Mouse (Mus musculus) hindbrain, embryonic 15.5 days (tissue): ENCODE measurements around the gene Setd3. TPM values are rescaled to one million over a fixed set of nuclear protein-coding genes. Genes with fewer than 3 reads are reported as not detected.

Experiments
- ATAC-seq: fragments of 200-750 bp; cut with Nextera tagmentation; 2 replicates; pipeline ENCODE4 v1.8.0; 2017; ENCODE audit warnings: low read depth, moderate number of reproducible peaks, moderate TSS enrichment; ENCODE audit not compliant: low FRiP score
- H3K27ac ChIP-seq: fragments of 300-500 bp; sonication (generic); replicated peaks from 2 replicates; pipeline ENCODE4 v1.5.1; 2015; ENCODE audit warnings: mild to moderate bottlenecking, inconsistent platforms
- H3K27me3 ChIP-seq: fragments of 300-500 bp; sonication (generic); 2 replicates; pipeline ENCODE4 v1.6.1; 2015; ENCODE audit warnings: control low read depth, inconsistent platforms
- H3K36me3 ChIP-seq: fragments of 300-500 bp; sonication (generic); 2 replicates; pipeline ENCODE4 v1.6.1; 2015; ENCODE audit warnings: control low read depth, inconsistent platforms
- H3K4me1 ChIP-seq: fragments of 300-500 bp; sonication (generic); replicated peaks from 2 replicates; pipeline ENCODE4 v1.6.1; 2015; ENCODE audit warnings: control low read depth, inconsistent platforms
- H3K4me2 ChIP-seq: fragments of 300-500 bp; sonication (generic); 2 replicates; pipeline ENCODE4 v1.6.1; 2015; ENCODE audit warnings: moderate library complexity, mild to moderate bottlenecking, inconsistent platforms
- H3K4me3 ChIP-seq: fragments of 300-500 bp; sonication (generic); 2 replicates; pipeline ENCODE4 v1.5.1; 2015; ENCODE audit warnings: mild to moderate bottlenecking, inconsistent platforms
- H3K9ac ChIP-seq: fragments of 300-500 bp; sonication (generic); 2 replicates; pipeline ENCODE4 v1.6.1; 2015; ENCODE audit warnings: inconsistent platforms
- H3K9me3 ChIP-seq: fragments of 300-500 bp; sonication (generic); 2 replicates; pipeline ENCODE4 v1.6.1; 2016; ENCODE audit warnings: control low read depth, inconsistent platforms
- WGBS: fragments of 180-500 bp; shearing (Covaris S2); methylation state at CpG from one replicate; pipeline ENCODE4 v1.1.7; 2015; 5-methylcytosine and 5-hydroxymethylcytosine counted together
- polyA plus RNA-seq: library from polyadenylated mRNA; unstranded; fragments of >200 nt; fragmentation: Nextera tagmentation; extraction: Ambion mirVana; gene quantifications from 2 replicates; pipeline ENCODE4 v1.2.1, GENCODE M21; 2015

Setd3 gene
- polyA plus RNA-seq, 1 experiment from 2014 or later = 95.9 TPM

- Histone ChIP-seq H3K4me3 (no peak overlapping the region), H3K9ac (no peak overlapping the region), H3K9me3 (no peaks in the 10 kb centered on the region), H3K36me3 (no peaks in the 10 kb centered on the region), H3K4me1 (0 out of 2 replicates have a peak, but pooled peaks cover 5% of the 10 kb centered on the region), H3K27ac (no peak overlapping the region), H3K4me2 (no peak overlapping the region), H3K27me3 (no peaks in the 10 kb centered on the region)
- no peak for ATAC-seq
- 81% methylated on average over 8 of the region's 8 CpGs for WGBS
Measured at GRCm38 (mm10) chr12:108100181-108100580, 78.9 kb downstream of the Setd3 start.

GRCm38 (mm10) chr12:108098201-108098980, 80.7 kb downstream of the Setd3 start:
- H3K9me3 ChIP-seq = no peaks in the 10 kb centered on the region
- 0 out of 2 replicates have a peak, but pooled peaks cover 5% of the 10 kb centered on the region for H3K4me1 ChIP-seq
- no peaks in the 10 kb centered on the region for H3K36me3 ChIP-seq
- no peak; the same call in 1 of the 2 replicates for ATAC-seq
- H3K4me3 ChIP-seq = no peak overlapping the region
- no peak overlapping the region for H3K4me2 ChIP-seq
- no peak overlapping the region for H3K9ac ChIP-seq
- no peaks in the 10 kb centered on the region for H3K27me3 ChIP-seq
- no peak overlapping the region for H3K27ac ChIP-seq
- WGBS = 68% methylated on average over 18 of the region's 18 CpGs

GRCm38 (mm10) chr12:108097643-108098042, 81.5 kb downstream of the Setd3 start:
- WGBS = 94% methylated on average over 8 of the region's 8 CpGs
- no peak overlapping the region for H3K4me3 ChIP-seq
- no peaks in the 10 kb centered on the region for H3K27me3 ChIP-seq
- no peak overlapping the region for H3K9ac ChIP-seq
- no peaks in the 10 kb centered on the region for H3K36me3 ChIP-seq
- H3K4me1 ChIP-seq = 0 out of 2 replicates have a peak, but pooled peaks cover 5% of the 10 kb centered on the region
- no peak overlapping the region for H3K4me2 ChIP-seq
- H3K9me3 ChIP-seq = no peaks in the 10 kb centered on the region
- no peak overlapping the region for H3K27ac ChIP-seq
- no peak for ATAC-seq

- Histone ChIP-seq H3K4me3 (no peak overlapping the region), H3K27me3 (no peaks in the 10 kb centered on the region), H3K9me3 (no peaks in the 10 kb centered on the region), H3K4me1 (no peaks in the 10 kb centered on the region), H3K27ac (no peak overlapping the region), H3K4me2 (no peak overlapping the region), H3K9ac (no peak overlapping the region), H3K36me3 (no peaks in the 10 kb centered on the region)
- 79% methylated on average over 9 of the region's 9 CpGs for WGBS
- no peak for ATAC-seq
Measured at GRCm38 (mm10) chr12:108088253-108088652, 90.9 kb downstream of the Setd3 start.

GRCm38 (mm10) chr12:108087489-108087888, 91.6 kb downstream of the Setd3 start:
- WGBS = 82% methylated on average over 2 of the region's 2 CpGs
- no peak overlapping the region for H3K27ac ChIP-seq
- no peaks in the 10 kb centered on the region for H3K9me3 ChIP-seq
- no peak for ATAC-seq
- no peak overlapping the region for H3K9ac ChIP-seq
- H3K27me3 ChIP-seq = no peaks in the 10 kb centered on the region
- H3K4me3 ChIP-seq = no peak overlapping the region
- no peak overlapping the region for H3K4me2 ChIP-seq
- H3K36me3 ChIP-seq = no peaks in the 10 kb centered on the region
- no peaks in the 10 kb centered on the region for H3K4me1 ChIP-seq

- ATAC-seq = no peak
Measured at GRCm38 (mm10) chr12:108078122-108078752, 100.9 kb downstream of the Setd3 start.

GRCm38 (mm10) chr12:108072907-108073306, 106.2 kb downstream of the Setd3 start:
- H3K4me3 ChIP-seq = no peak overlapping the region
- H3K27ac ChIP-seq = no peak overlapping the region
- no peak for ATAC-seq
- H3K9me3 ChIP-seq = no peaks in the 10 kb centered on the region
- no peaks in the 10 kb centered on the region for H3K27me3 ChIP-seq
- H3K9ac ChIP-seq = no peak overlapping the region
- no peak overlapping the region for H3K4me2 ChIP-seq
- WGBS = 80% methylated on average over 5 of the region's 5 CpGs
- H3K36me3 ChIP-seq = no peaks in the 10 kb centered on the region
- no peaks in the 10 kb centered on the region for H3K4me1 ChIP-seq

More at GRCm38 (mm10) chr12:108078122-108078752, 100.9 kb downstream of the Setd3 start:
- WGBS = 69% methylated on average over 10 of the region's 10 CpGs
- no peak overlapping the region for H3K27ac ChIP-seq
- no peaks in the 10 kb centered on the region for H3K9me3 ChIP-seq
- no peak overlapping the region for H3K4me2 ChIP-seq
- no peaks in the 10 kb centered on the region for H3K27me3 ChIP-seq
- no peaks in the 10 kb centered on the region for H3K36me3 ChIP-seq
- no peak overlapping the region for H3K4me3 ChIP-seq
- no peaks in the 10 kb centered on the region for H3K4me1 ChIP-seq
- H3K9ac ChIP-seq = no peak overlapping the region

GRCm38 (mm10) chr12:108070685-108071662, 108.1 kb downstream of the Setd3 start:
- H3K27ac ChIP-seq = no peak overlapping the region
- H3K27me3 ChIP-seq = no peaks in the 10 kb centered on the region
- H3K36me3 ChIP-seq = no peaks in the 10 kb centered on the region
- no peak overlapping the region for H3K4me3 ChIP-seq
- H3K4me1 ChIP-seq = no peaks in the 10 kb centered on the region
- H3K9me3 ChIP-seq = no peaks in the 10 kb centered on the region
- H3K9ac ChIP-seq = no peak overlapping the region
- no peak for ATAC-seq
- 74% methylated on average over 21 of the region's 21 CpGs for whole genome bisulfite sequencing
- H3K4me2 ChIP-seq = no peak overlapping the region

- H3K4me2 ChIP-seq = no peak overlapping the region
- H3K4me3 ChIP-seq = no peak overlapping the region
- no peaks in the 10 kb centered on the region for H3K4me1 ChIP-seq
- H3K27ac ChIP-seq = no peak overlapping the region
- no peak for ATAC-seq
- no peaks in the 10 kb centered on the region for H3K9me3 ChIP-seq
- 56% methylated on average over 6 of the region's 6 CpGs for WGBS
- no peaks in the 10 kb centered on the region for H3K27me3 ChIP-seq
- no peaks in the 10 kb centered on the region for H3K36me3 ChIP-seq
- H3K9ac ChIP-seq = no peak overlapping the region
Measured at GRCm38 (mm10) chr12:108069504-108069903, 109.6 kb downstream of the Setd3 start.

- H3K27ac ChIP-seq = no peak overlapping the region
- no peak overlapping the region for H3K4me3 ChIP-seq
- 69% methylated on average over 13 of the region's 13 CpGs for WGBS
- ATAC-seq = no peak
- no peak overlapping the region for H3K9ac ChIP-seq
- no peaks in the 10 kb centered on the region for H3K4me1 ChIP-seq
- no peak overlapping the region for H3K4me2 ChIP-seq
- no peaks in the 10 kb centered on the region for H3K27me3 ChIP-seq
- H3K36me3 ChIP-seq = no peaks in the 10 kb centered on the region
- no peaks in the 10 kb centered on the region for H3K9me3 ChIP-seq
Measured at GRCm38 (mm10) chr12:108067811-108068375, 111.2 kb downstream of the Setd3 start.

GRCm38 (mm10) chr12:108067231-108067630, 111.9 kb downstream of the Setd3 start:
- H3K4me1 ChIP-seq = no peaks in the 10 kb centered on the region
- H3K27me3 ChIP-seq = no peaks in the 10 kb centered on the region
- no peak for ATAC-seq

More at GRCm38 (mm10) chr12:108067231-108067630, 111.9 kb downstream of the Setd3 start:
- no peaks in the 10 kb centered on the region for H3K9me3 ChIP-seq
- H3K36me3 ChIP-seq = no peaks in the 10 kb centered on the region
- no peak overlapping the region for H3K9ac ChIP-seq
- no peak overlapping the region for H3K27ac ChIP-seq
- no peak overlapping the region for H3K4me2 ChIP-seq
- 84% methylated on average over 3 of the region's 3 CpGs for WGBS
- H3K4me3 ChIP-seq = no peak overlapping the region
